Mouse (Mus musculus): ENCODE measurements around the gene Dnaaf2. TPM values are rescaled to one million over a fixed set of nuclear protein-coding genes. Genes with fewer than 3 reads are reported as not detected.
"Not testable (repeated sequence)": the region's sequence is repeated elsewhere in the genome, so short reads cannot be mapped to it uniquely, and the experiment has no call there.

Dnaaf2 gene
- polyA plus RNA-seq, 1 experiment from 2014 or later: 13.1 TPM

DNA sequence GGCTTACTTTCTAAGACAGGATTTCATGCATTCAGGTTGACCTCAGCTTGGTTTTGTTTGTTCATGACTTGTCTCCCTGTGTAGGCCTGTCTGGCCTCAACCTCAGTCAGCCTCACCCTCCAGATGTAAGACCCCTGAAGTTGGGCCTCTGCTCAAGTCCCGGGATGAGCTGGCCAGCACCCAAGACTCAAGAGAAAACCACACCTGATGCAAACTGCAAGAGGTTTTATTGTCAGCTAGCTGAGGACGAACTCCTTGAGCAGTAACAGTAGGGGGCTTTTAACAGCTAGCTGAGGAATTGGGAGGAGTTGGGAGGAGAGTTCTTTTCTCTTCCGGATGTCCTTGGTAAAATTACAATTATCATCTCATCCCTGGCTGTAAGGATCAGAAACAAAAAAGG is 20.7 kb downstream of the Dnaaf2 start:
- Histone ChIP-seq H3K4me3 (no peak overlapping the region), H3K9me3 (replicated peaks) (no peaks in the 10 kb centered on the region), H3K4me2 (replicated peaks) (no peak overlapping the region)

DNA sequence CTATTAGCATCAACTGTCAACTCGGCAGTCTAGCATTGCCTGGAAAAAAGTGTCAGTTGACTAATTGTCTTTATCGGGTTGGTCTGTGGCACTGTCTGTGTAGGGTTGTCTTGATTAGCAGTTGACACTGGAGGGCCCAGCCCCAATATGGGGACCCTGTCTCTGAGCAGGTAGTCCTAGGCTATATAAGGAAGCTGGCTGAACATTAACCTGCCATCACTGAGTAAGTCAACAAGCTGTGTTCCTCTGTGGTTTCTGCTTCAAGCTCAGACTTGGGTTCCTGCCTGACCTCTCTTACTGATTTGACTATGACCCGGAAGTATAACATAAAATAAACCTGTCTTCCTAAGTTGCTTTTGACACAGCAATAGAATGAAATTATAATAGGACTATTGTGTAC is 22.3 kb downstream of the Dnaaf2 start:
- 96% methylated on average over 3 of the region's 3 CpGs for WGBS
- ATAC-seq (ENCODE audit: low FRiP score): no peak

More for the DNA sequence above, 20.7 kb downstream of the Dnaaf2 start:
- 74% methylated on average over 3 of the region's 3 CpGs for WGBS
- H3K27me3 ChIP-seq: no peaks in the 10 kb centered on the region
- H3K4me1 ChIP-seq: no peaks in the 10 kb centered on the region
- ATAC-seq (ENCODE audit: low FRiP score): no peak
- H3K27ac ChIP-seq: no peak overlapping the region
- H3K9ac ChIP-seq: no peak overlapping the region
- peaks cover 9% of the 10 kb centered on the region for H3K36me3 ChIP-seq

DNA sequence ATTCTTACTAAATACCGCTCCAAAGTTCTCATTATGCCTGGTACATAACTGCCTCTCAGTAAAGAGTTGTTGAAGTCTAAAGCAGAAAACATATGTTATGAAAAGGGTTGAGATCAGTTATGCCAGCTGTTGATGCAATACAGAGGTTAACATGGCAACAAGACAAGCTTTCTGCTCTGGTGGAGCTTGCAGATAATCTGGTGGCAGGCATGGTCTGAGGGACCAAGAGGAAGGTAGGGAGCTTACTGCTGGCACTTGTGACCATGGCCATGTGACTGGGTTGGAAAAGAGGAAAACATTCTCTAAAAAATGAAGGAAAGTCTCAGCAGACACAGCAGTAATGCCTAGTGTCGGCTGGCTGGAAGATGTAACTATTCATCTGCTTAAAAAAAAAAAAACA is 26.9 kb downstream of the Dnaaf2 start:
- ATAC-seq (ENCODE audit: low FRiP score): no peak
- Histone ChIP-seq H3K9me3 (replicated peaks) (no peaks in the 10 kb centered on the region), H3K4me1 (peaks cover 10% of the 10 kb centered on the region), H3K27me3 (no peaks in the 10 kb centered on the region), H3K4me2 (replicated peaks) (no peak overlapping the region), H3K27ac (no peak overlapping the region), H3K4me3 (no peak overlapping the region), H3K9ac (no peak overlapping the region), H3K36me3 (no peaks in the 10 kb centered on the region; the same call in 1 of the 2 replicates)
- WGBS: 89% methylated on average over 2 of the region's 2 CpGs

More for the DNA sequence above, 22.3 kb downstream of the Dnaaf2 start:
- Histone ChIP-seq H3K4me3 (no peak overlapping the region), H3K9me3 (replicated peaks) (no peaks in the 10 kb centered on the region), H3K27me3 (no peaks in the 10 kb centered on the region), H3K9ac (no peak overlapping the region), H3K4me2 (replicated peaks) (no peak overlapping the region), H3K4me1 (no peaks in the 10 kb centered on the region), H3K36me3 (peaks cover under 1% of the 10 kb centered on the region; the same call in 1 of the 2 replicates), H3K27ac (no peak overlapping the region)

- peak within 1 kb of the TSS; percentile 76; the same call in 1 of the 2 replicates for H3K27ac ChIP-seq
- H3K4me3 ChIP-seq: peak within 1 kb of the TSS; percentile 64
- H3K27me3 ChIP-seq: no peaks in the 10 kb centered on the region
- H3K9ac ChIP-seq: peak within 1 kb of the TSS; percentile 65
- under 1% methylated on average over 40 of the region's 40 CpGs for WGBS
- H3K36me3 ChIP-seq: no peaks in the 10 kb centered on the region; the same call in 1 of the 2 replicates
- H3K9me3 ChIP-seq (replicated peaks): no peaks in the 10 kb centered on the region
- peak; percentile 96 for ATAC-seq (ENCODE audit: low FRiP score)
- H3K4me2 ChIP-seq (replicated peaks): peak within 1 kb of the TSS; percentile 96
- H3K4me1 ChIP-seq: peaks cover 10% of the 10 kb centered on the region
Observed at GRCm38 (mm10) chr12:69168461-69169106, 29.6 kb downstream of the Dnaaf2 start, which contains the start of gene Lrr1. Gene Lrr1 (plus strand): TSS chr12:69168814.

- Histone ChIP-seq H3K4me2 (replicated peaks) (peak overlapping the region; percentile 96), H3K4me3 (peak overlapping the region; percentile 64), H3K27me3 (no peaks in the 10 kb centered on the region), H3K4me1 (peaks cover 10% of the 10 kb centered on the region), H3K9me3 (replicated peaks) (no peaks in the 10 kb centered on the region), H3K27ac (peak overlapping the region; percentile 76; the same call in 1 of the 2 replicates), H3K36me3 (no peaks in the 10 kb centered on the region), H3K9ac (peak overlapping the region; percentile 65)
- ATAC-seq (ENCODE audit: low FRiP score): peak; percentile 69
- WGBS: 11% methylated on average over 18 of the region's 18 CpGs
Observed at GRCm38 (mm10) chr12:69167656-69168460, 30.4 kb downstream of the Dnaaf2 start.

DNA sequence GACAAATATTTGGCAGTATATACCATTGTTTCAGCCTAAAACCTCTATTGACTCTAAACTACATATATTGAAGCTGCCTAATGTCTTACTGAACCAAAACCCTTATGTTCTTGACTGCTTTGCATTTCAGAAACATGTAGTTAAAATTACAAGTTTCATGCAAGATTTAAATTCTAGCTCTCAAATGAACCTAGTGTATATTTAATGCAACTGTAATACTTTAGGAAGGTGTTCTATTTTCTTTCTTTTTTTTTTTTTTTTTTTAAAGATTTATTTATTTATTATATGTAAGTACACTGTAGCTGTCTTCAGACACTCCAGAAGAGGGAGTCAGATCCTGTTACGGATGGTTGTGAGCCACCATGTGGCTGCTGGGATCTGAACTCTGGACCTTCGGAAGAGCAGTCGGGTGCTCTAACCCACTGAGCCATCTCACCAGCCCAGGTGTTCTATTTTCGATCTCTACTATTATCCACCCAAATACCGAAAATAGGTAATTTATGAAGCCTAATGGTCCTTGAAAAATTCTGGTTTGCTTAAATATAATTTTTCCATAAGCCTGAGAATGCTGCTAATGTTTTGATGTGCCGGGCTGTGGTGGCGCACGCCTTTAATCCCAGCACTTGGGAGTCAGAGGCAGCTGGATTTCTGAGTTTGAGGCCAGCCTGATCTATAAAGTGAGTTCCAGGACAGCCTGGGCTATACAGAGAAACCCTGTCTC is 31.2 kb downstream of the Dnaaf2 start:
- H3K9me3 ChIP-seq (replicated peaks); H3K4me3 ChIP-seq; H3K27me3 ChIP-seq; H3K36me3 ChIP-seq; H3K4me1 ChIP-seq; H3K27ac ChIP-seq; H3K4me2 ChIP-seq (replicated peaks); H3K9ac ChIP-seq; ATAC-seq (ENCODE audit: low FRiP score): not testable (repeated sequence)
- 66% methylated on average over 8 of the region's 8 CpGs for WGBS

GRCm38 (mm10) chr12:69164904-69165303 is 33.3 kb downstream of the Dnaaf2 start:
- Histone ChIP-seq H3K27ac (no peak overlapping the region), H3K9me3 (replicated peaks) (no peaks in the 10 kb centered on the region), H3K4me2 (replicated peaks) (no peak overlapping the region), H3K27me3 (no peaks in the 10 kb centered on the region), H3K36me3 (no peaks in the 10 kb centered on the region), H3K9ac (no peak overlapping the region), H3K4me1 (peaks cover 10% of the 10 kb centered on the region), H3K4me3 (no peak overlapping the region)
- no peak for ATAC-seq (ENCODE audit: low FRiP score)
- WGBS: 59% methylated on average over 3 of the region's 3 CpGs

- H3K4me3 ChIP-seq; H3K9ac ChIP-seq; ATAC-seq (ENCODE audit: low FRiP score); H3K9me3 ChIP-seq (replicated peaks); H3K27ac ChIP-seq; H3K4me1 ChIP-seq; H3K4me2 ChIP-seq (replicated peaks); H3K27me3 ChIP-seq; H3K36me3 ChIP-seq: not testable (repeated sequence)
- WGBS: 87% methylated on average over 4 of the region's 4 CpGs
Observed at GRCm38 (mm10) chr12:69163586-69163985, 34.6 kb downstream of the Dnaaf2 start.

DNA sequence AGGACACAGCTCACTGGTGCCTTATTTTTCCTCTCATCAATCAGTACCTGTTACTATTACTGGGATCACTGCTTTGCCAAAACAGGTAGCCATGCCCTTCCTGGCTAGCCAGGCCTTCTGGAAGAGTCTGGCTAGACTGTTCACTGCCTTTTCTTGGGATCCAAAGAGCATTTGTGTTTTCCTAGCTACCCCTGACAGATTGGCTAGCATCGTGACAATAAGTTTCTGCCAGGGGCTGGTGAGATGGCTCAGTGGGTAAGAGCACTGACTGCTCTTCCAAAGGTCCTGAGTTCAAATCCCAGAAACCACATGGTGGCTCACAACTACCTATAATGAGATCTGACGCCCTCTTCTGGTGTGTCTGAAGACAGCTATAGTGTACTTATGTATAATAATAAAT is 37.6 kb downstream of the Dnaaf2 start:
- not testable (repeated sequence) for ATAC-seq (ENCODE audit: low FRiP score); H3K4me3 ChIP-seq; H3K9ac ChIP-seq; H3K27ac ChIP-seq; H3K4me2 ChIP-seq (replicated peaks); H3K4me1 ChIP-seq; H3K9me3 ChIP-seq (replicated peaks); H3K27me3 ChIP-seq
- peaks cover 16% of the 10 kb centered on the region for H3K36me3 ChIP-seq
- WGBS: 83% methylated on average over 2 of the region's 2 CpGs

DNA sequence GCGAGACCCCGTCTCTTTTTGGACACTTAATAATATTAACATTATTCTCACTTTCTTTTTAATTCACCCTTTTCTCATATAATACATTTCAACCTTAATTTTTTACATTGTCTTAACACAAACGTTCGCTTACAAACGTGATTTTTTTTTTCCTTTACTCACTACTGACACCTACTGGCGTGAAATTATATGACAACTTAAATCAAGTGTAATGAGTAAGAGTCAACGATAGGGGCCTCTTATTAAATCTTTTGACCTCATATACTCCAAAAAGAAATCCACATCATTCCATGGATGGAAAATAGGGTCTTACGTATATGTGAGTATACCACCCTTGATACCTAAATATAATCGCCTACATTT is 38.7 kb downstream of the Dnaaf2 start:
- Histone ChIP-seq H3K4me3 (no peak overlapping the region), H3K27ac (no peak overlapping the region), H3K27me3 (no peaks in the 10 kb centered on the region), H3K4me2 (replicated peaks) (no peak overlapping the region; the same call in 1 of the 2 replicates), H3K9ac (no peak overlapping the region), H3K4me1 (peaks cover 5% of the 10 kb centered on the region), H3K36me3 (peaks cover 16% of the 10 kb centered on the region), H3K9me3 (replicated peaks) (no peaks in the 10 kb centered on the region)
- no peak for ATAC-seq (ENCODE audit: low FRiP score)
- 6% methylated on average over 9 of the region's 9 CpGs for WGBS

DNA sequence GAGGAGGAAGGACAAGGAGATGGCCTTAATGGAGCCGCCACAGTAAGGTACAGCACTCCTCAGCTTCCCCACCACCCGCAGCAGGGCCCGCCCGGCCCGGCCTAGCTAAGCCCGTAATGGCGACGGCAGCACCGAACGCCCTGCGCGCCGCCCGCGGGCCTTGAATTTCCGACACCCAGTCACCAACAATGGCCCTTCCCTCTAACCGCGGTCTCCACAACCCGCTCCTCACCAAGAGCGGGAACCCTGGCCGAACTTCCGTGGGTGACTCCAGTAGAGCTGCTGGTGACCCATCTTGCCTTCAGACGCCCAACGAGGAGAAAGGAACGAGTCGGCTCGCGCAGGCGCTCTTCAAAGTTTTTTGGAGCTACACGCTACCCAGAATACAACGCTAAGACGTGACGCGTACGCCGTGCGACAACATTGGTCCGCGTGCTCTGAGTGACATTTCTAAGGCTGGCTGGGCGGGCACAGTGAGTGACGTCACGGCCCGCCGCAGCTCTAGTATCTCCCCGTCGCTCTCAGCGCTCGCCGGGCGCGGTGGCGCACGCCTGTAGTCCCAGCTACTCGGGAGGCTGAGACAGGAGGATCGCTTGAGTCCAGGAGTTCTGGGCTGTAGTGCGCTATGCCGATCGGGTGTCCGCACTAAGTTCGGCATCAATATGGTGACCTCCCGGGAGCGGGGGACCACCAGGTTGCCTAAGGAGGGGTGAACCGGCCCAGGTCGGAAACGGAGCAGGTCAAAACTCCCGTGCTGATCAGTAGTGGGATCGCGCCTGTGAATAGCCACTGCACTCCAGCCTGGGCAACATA is 39.3 kb downstream of the Dnaaf2 start, which contains the start of gene Rps29:
Rps29 (minus strand) TSS at position 422 of the 813 bp plus-strand sequence.
- not testable (repeated sequence) for H3K27me3 ChIP-seq; H3K4me1 ChIP-seq; H3K9me3 ChIP-seq (replicated peaks)
- ATAC-seq (ENCODE audit: low FRiP score): peak; percentile 99
- H3K9ac ChIP-seq: peak within 1 kb of the TSS; percentile 77
- peak within 1 kb of the TSS; percentile 73 for H3K4me3 ChIP-seq
- under 1% methylated on average over 59 of the region's 68 CpGs for WGBS
- H3K36me3 ChIP-seq: peaks cover 20% of the 10 kb centered on the region
- H3K27ac ChIP-seq: peak within 1 kb of the TSS; percentile 95
- peak within 1 kb of the TSS; percentile 62 for H3K4me2 ChIP-seq (replicated peaks)

Measured in hindbrain, embryonic 12.5 days (tissue).